Mouse (Mus musculus) C2C12 (cell line): ENCODE measurements around the gene Prrc2b.

Experiments used
- CTCF ChIP-seq: IDR thresholded peaks from one replicate; pipeline ENCODE4 v1.5.1; 2011; ENCODE audit not compliant: control insufficient read depth, insufficient read depth, insufficient read length
- MAX ChIP-seq: IDR thresholded peaks from one replicate; pipeline ENCODE4 v1.6.1; 2011; ENCODE audit warnings: mild to moderate bottlenecking, control low read depth
- MYOG ChIP-seq: IDR thresholded peaks from one replicate; pipeline ENCODE4 v1.6.1; 2011; ENCODE audit not compliant: control insufficient read depth, insufficient read length; ENCODE audit errors: extremely low read depth

DNA sequence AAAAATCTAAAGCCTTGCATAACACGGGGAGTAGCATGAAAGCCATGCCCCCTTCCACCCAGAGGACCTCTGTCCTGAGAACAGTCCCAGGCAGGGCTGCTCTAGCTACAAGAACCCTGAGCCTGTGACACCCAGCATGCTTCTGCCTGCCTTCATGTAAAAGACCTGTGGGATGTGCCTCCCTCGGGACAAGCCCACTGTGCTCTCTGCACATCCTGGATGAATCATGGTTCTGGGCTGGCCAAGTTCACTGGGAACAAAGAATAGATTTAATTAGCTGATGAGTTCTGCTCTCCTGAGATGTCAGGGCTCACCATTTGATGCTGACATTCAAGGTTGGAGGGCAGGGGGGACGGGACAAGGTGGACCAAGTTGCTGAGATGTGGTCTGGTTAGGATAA lies 9.6 kb downstream of the Prrc2b start:
- TF ChIP-seq CTCF (no peak), MAX (no peak), MYOG (no peak)
